Mouse (Mus musculus) erythroblast, embryonic 14.5 days (primary cell): ENCODE measurements around the gene Arhgap31.

ENCODE experiments used
- GATA1 ChIP-seq: IDR thresholded peaks from 2 replicates; pipeline ENCODE4 v1.6.1; 2012; ENCODE audit warnings: low read length, inconsistent platforms, mixed read lengths
- TAL1 ChIP-seq: IDR thresholded peaks from 3 replicates; pipeline ENCODE4 v1.6.1; 2012; ENCODE audit warnings: low read length, inconsistent platforms, mixed read lengths

- TF ChIP-seq TAL1 = no peak
- no peak for TF ChIP-seq GATA1
Measured at GRCm38 (mm10) chr16:38596651-38597050, 116.4 kb downstream of the Arhgap31 start.
